Mouse (Mus musculus) left cerebral cortex, adult 9 months (tissue): ENCODE results near the gene Med16.

ENCODE experiments used
- DNase-seq, 2 experiments: peaks; one replicate each; pipeline ENCODE4 v3.0.0; 2022; ENCODE audit warnings: low spot score in 2 of 2

Gene Med16

GRCm38 (mm10) chr10:79917532-79918100 is 8.9 kb upstream of the Med16 start:
- DNase-seq, result no peak

GRCm38 (mm10) chr10:79916808-79917531 is 8.2 kb upstream of the Med16 start, which contains the start of gene Kiss1r:
Gene Kiss1r (plus strand): TSS chr10:79916971.
- DNase-seq, result peak in 1 of 2 experiments; percentile 76

GRCm38 (mm10) chr10:79916081-79916480 is 7.4 kb upstream of the Med16 start:
- no peak for DNase-seq

GRCm38 (mm10) chr10:79914948-79915596 is 6.3 kb upstream of the Med16 start:
- DNase-seq, result no peak

GRCm38 (mm10) chr10:79914131-79914947 is 5.6 kb upstream of the Med16 start:
- no peak for DNase-seq

GRCm38 (mm10) chr10:79912412-79912811 is 3.7 kb upstream of the Med16 start:
- DNase-seq, result no peak

GRCm38 (mm10) chr10:79910556-79910955 is 1.8 kb upstream of the Med16 start, which contains the start of gene Gm26602:
Gene Gm26602 (plus strand): TSS chr10:79910856.
- DNase-seq, result no peak

- peak; percentile 75 to 76 for DNase-seq
These were observed 584 bp upstream of the Med16 start for GRCm38 (mm10) chr10:79909092-79909922.

- no peak for DNase-seq
These were observed 1.3 kb downstream of the Med16 start for GRCm38 (mm10) chr10:79907415-79907814.

- DNase-seq, result no peak
These were observed 2.0 kb downstream of the Med16 start for GRCm38 (mm10) chr10:79906712-79907111.

- peak; percentile 79 to 92 for DNase-seq
These were observed 7.7 kb downstream of the Med16 start for GRCm38 (mm10) chr10:79900951-79901410.

GRCm38 (mm10) chr10:79897316-79898245 is 11.1 kb downstream of the Med16 start:
- DNase-seq, result no peak

- no peak for DNase-seq
These were observed 11.9 kb downstream of the Med16 start for GRCm38 (mm10) chr10:79896814-79897213.

- DNase-seq, result no peak
These were observed 12.4 kb downstream of the Med16 start for GRCm38 (mm10) chr10:79896306-79896705.

- DNase-seq, result peak in 1 of 2 experiments; percentile 74
These were observed 16.1 kb downstream of the Med16 start for GRCm38 (mm10) chr10:79892451-79893118.

GRCm38 (mm10) chr10:79890670-79891069 is 18.1 kb downstream of the Med16 start, which contains the start of gene Cfd:
Gene Cfd (plus strand): TSS chr10:79890853.
- no peak for DNase-seq

- DNase-seq, result no peak
These were observed 19.3 kb downstream of the Med16 start for GRCm38 (mm10) chr10:79889386-79889785.

GRCm38 (mm10) chr10:79886611-79887010 is 22.1 kb downstream of the Med16 start:
- DNase-seq, result no peak

- DNase-seq, result no peak
These were observed 22.7 kb downstream of the Med16 start, which contains the start of gene Elane for GRCm38 (mm10) chr10:79886054-79886453. Gene Elane (plus strand): TSS chr10:79886247.
